Mouse (Mus musculus) midbrain, embryonic 16.5 days (tissue): ENCODE measurements around the gene Tbc1d20. TPM values are rescaled to one million over a fixed set of nuclear protein-coding genes. Genes with fewer than 3 reads are reported as not detected.

ENCODE experiments used
- ATAC-seq: fragments of 200-750 bp; cut with Nextera tagmentation; 2 replicates; pipeline ENCODE4 v1.8.0; 2017; ENCODE audit warnings: moderate TSS enrichment
- H3K27ac ChIP-seq: fragments of 300-500 bp; sonication (generic); 2 replicates; pipeline ENCODE4 v1.5.1; 2014; ENCODE audit warnings: mild to moderate bottlenecking, low read length, mixed read lengths
- H3K27me3 ChIP-seq: fragments of 300-500 bp; sonication (generic); 2 replicates; pipeline ENCODE4 v1.6.1; 2014; ENCODE audit warnings: low read depth, low read length, mixed read lengths; ENCODE audit not compliant: control insufficient read depth, insufficient read depth
- H3K36me3 ChIP-seq: fragments of 300-500 bp; sonication (generic); 2 replicates; pipeline ENCODE4 v1.6.1; 2014; ENCODE audit warnings: mild to moderate bottlenecking, low read length, moderate library complexity, mixed read lengths; ENCODE audit not compliant: control insufficient read depth, insufficient read depth
- H3K4me1 ChIP-seq: fragments of 300-500 bp; sonication (generic); 2 replicates; pipeline ENCODE4 v1.6.1; 2014; ENCODE audit warnings: mild to moderate bottlenecking, low read length, mixed read lengths; ENCODE audit not compliant: control insufficient read depth, insufficient read depth
- H3K4me2 ChIP-seq: fragments of 300-500 bp; sonication (generic); 2 replicates; pipeline ENCODE4 v1.6.1; 2014; ENCODE audit warnings: mild to moderate bottlenecking, low read length, mixed read lengths
- H3K4me3 ChIP-seq: fragments of 300-500 bp; sonication (generic); 2 replicates; pipeline ENCODE4 v1.5.1; 2014; ENCODE audit warnings: low read depth, mild to moderate bottlenecking, low read length, moderate library complexity, mixed read lengths
- H3K9ac ChIP-seq: fragments of 300-500 bp; sonication (generic); 2 replicates; pipeline ENCODE4 v1.6.1; 2014; ENCODE audit warnings: low read depth, low read length, mixed read lengths
- H3K9me3 ChIP-seq: fragments of 300-500 bp; sonication (generic); replicated peaks from 2 replicates; pipeline ENCODE4 v1.6.1; 2014; ENCODE audit warnings: mild to moderate bottlenecking, low read length, mixed read lengths; ENCODE audit not compliant: control insufficient read depth, poor library complexity, severe bottlenecking
- WGBS: fragments of 180-500 bp; shearing (Covaris S2); extraction: QIAGEN DNeasy Blood & Tissue Kit; methylation state at CpG from one replicate; pipeline ENCODE4 v1.1.7; 2014; 5-methylcytosine and 5-hydroxymethylcytosine counted together
- polyA plus RNA-seq: library from polyadenylated mRNA; unstranded; fragments of >200 nt; fragmentation: Nextera tagmentation; extraction: Ambion mirVana; gene quantifications from 2 replicates; pipeline ENCODE4 v1.2.1, GENCODE M21; 2015

The Tbc1d20 gene
- polyA plus RNA-seq, 1 experiment from 2014 or later = 34.2 TPM

GRCm38 (mm10) chr2:152317054-152317453, 23.4 kb downstream of the Tbc1d20 start:
- Histone ChIP-seq H3K4me2 (no peak overlapping the region), H3K4me3 (no peak overlapping the region), H3K9me3 (no peaks in the 10 kb centered on the region), H3K4me1 (no peaks in the 10 kb centered on the region), H3K9ac (no peak overlapping the region), H3K27me3 (no peaks in the 10 kb centered on the region), H3K27ac (no peak overlapping the region), H3K36me3 (peaks cover 34% of the 10 kb centered on the region)
- no peak for ATAC-seq
- WGBS = 94% methylated on average over 6 of the region's 6 CpGs

GRCm38 (mm10) chr2:152321558-152321957, 27.9 kb downstream of the Tbc1d20 start:
- no peak overlapping the region for H3K4me3 ChIP-seq
- H3K27ac ChIP-seq = no peak overlapping the region
- no peaks in the 10 kb centered on the region for H3K4me1 ChIP-seq
- no peaks in the 10 kb centered on the region for H3K27me3 ChIP-seq
- peaks cover 51% of the 10 kb centered on the region for H3K36me3 ChIP-seq
- no peaks in the 10 kb centered on the region for H3K9me3 ChIP-seq
- WGBS = 89% methylated on average over 5 of the region's 5 CpGs
- H3K4me2 ChIP-seq = no peak overlapping the region
- no peak overlapping the region for H3K9ac ChIP-seq
- 0 out of 2 replicates have a peak, but pooled peaks have one; percentile 29 for ATAC-seq

- no peaks in the 10 kb centered on the region for H3K27me3 ChIP-seq
- no peaks in the 10 kb centered on the region for H3K9me3 ChIP-seq
- no peaks in the 10 kb centered on the region for H3K4me1 ChIP-seq
- WGBS = 95% methylated on average over 6 of the region's 6 CpGs
- no peak overlapping the region for H3K4me3 ChIP-seq
- no peak overlapping the region for H3K27ac ChIP-seq
- H3K4me2 ChIP-seq = no peak overlapping the region
- H3K9ac ChIP-seq = no peak overlapping the region
- H3K36me3 ChIP-seq = peaks cover 53% of the 10 kb centered on the region
- ATAC-seq = no peak
These were observed 28.6 kb downstream of the Tbc1d20 start for GRCm38 (mm10) chr2:152322198-152322597.

GRCm38 (mm10) chr2:152323971-152324370, 30.3 kb downstream of the Tbc1d20 start:
- Histone ChIP-seq H3K27ac (no peak overlapping the region), H3K27me3 (no peaks in the 10 kb centered on the region), H3K36me3 (peaks cover 44% of the 10 kb centered on the region), H3K9ac (no peak overlapping the region), H3K4me2 (no peak overlapping the region), H3K4me1 (no peaks in the 10 kb centered on the region), H3K4me3 (no peak overlapping the region), H3K9me3 (no peaks in the 10 kb centered on the region)
- 96% methylated on average over 14 of the region's 14 CpGs for WGBS
- no peak for ATAC-seq

- Histone ChIP-seq H3K27ac (no peak overlapping the region), H3K9ac (no peak overlapping the region), H3K36me3 (peaks cover 43% of the 10 kb centered on the region), H3K9me3 (no peaks in the 10 kb centered on the region), H3K4me3 (no peak overlapping the region), H3K27me3 (no peaks in the 10 kb centered on the region), H3K4me2 (no peak overlapping the region), H3K4me1 (no peaks in the 10 kb centered on the region)
- no peak for ATAC-seq
- 90% methylated on average over 3 of the region's 3 CpGs for WGBS
These were observed 31.2 kb downstream of the Tbc1d20 start for GRCm38 (mm10) chr2:152324842-152325241.

GRCm38 (mm10) chr2:152326157-152326556, 32.5 kb downstream of the Tbc1d20 start:
- WGBS = 89% methylated on average over 13 of the region's 13 CpGs
- no peak overlapping the region for H3K4me2 ChIP-seq
- peaks cover 39% of the 10 kb centered on the region for H3K36me3 ChIP-seq
- no peak overlapping the region for H3K4me3 ChIP-seq
- no peak for ATAC-seq
- no peak overlapping the region for H3K9ac ChIP-seq
- H3K9me3 ChIP-seq = no peaks in the 10 kb centered on the region
- H3K4me1 ChIP-seq = peaks cover 13% of the 10 kb centered on the region
- no peak overlapping the region for H3K27ac ChIP-seq
- H3K27me3 ChIP-seq = no peaks in the 10 kb centered on the region

- 92% methylated on average over 8 of the region's 8 CpGs for WGBS
- Histone ChIP-seq H3K27me3 (no peaks in the 10 kb centered on the region), H3K36me3 (peaks cover 34% of the 10 kb centered on the region)
These were observed 33.0 kb downstream of the Tbc1d20 start for GRCm38 (mm10) chr2:152326654-152327053.

GRCm38 (mm10) chr2:152327980-152328379, 34.4 kb downstream of the Tbc1d20 start:
- H3K4me2 ChIP-seq = no peak overlapping the region
- no peak overlapping the region for H3K4me3 ChIP-seq
- H3K36me3 ChIP-seq = peaks cover 32% of the 10 kb centered on the region
- WGBS = 86% methylated on average over 5 of the region's 5 CpGs
- no peak overlapping the region for H3K27ac ChIP-seq
- ATAC-seq = no peak
- H3K9ac ChIP-seq = no peak overlapping the region
- H3K27me3 ChIP-seq = no peaks in the 10 kb centered on the region
- H3K4me1 ChIP-seq = peaks cover 18% of the 10 kb centered on the region
- H3K9me3 ChIP-seq = no peaks in the 10 kb centered on the region

More at GRCm38 (mm10) chr2:152326654-152327053, 33.0 kb downstream of the Tbc1d20 start:
- Histone ChIP-seq H3K27ac (no peak overlapping the region), H3K4me1 (peaks cover 18% of the 10 kb centered on the region), H3K4me2 (no peak overlapping the region), H3K4me3 (no peak overlapping the region), H3K9me3 (no peaks in the 10 kb centered on the region), H3K9ac (no peak overlapping the region)
- no peak for ATAC-seq

- Histone ChIP-seq H3K9me3 (no peaks in the 10 kb centered on the region), H3K4me2 (peak overlapping the region; percentile 84), H3K27ac (no peak overlapping the region), H3K4me3 (no peak overlapping the region; the same call in 1 of the 2 replicates), H3K4me1 (peaks cover 18% of the 10 kb centered on the region), H3K36me3 (peaks cover 11% of the 10 kb centered on the region; the same call in 1 of the 2 replicates), H3K9ac (no peak overlapping the region), H3K27me3 (no peaks in the 10 kb centered on the region)
- no peak for ATAC-seq
- WGBS = 70% methylated on average over 7 of the region's 7 CpGs
These were observed 37.3 kb downstream of the Tbc1d20 start for GRCm38 (mm10) chr2:152330858-152331423.
